Mouse (Mus musculus) limb, embryonic 11.5 days (tissue): ENCODE results near the gene Rab11fip2. TPM values are rescaled to one million over a fixed set of nuclear protein-coding genes. Genes with fewer than 3 reads are reported as not detected.

ENCODE experiments used
- ATAC-seq: fragments of 200-750 bp; cut with Nextera tagmentation; 2 replicates; pipeline ENCODE4 v1.8.0; 2017; ENCODE audit warnings: low read depth; ENCODE audit not compliant: insufficient number of reproducible peaks, low FRiP score, low TSS enrichment
- DNase-seq: peaks from one replicate; pipeline ENCODE4 v3.0.0-alpha.2; 2015; ENCODE audit warnings: low spot score
- H3K27ac ChIP-seq: fragments of 300-500 bp; sonication (generic); replicated peaks from 2 replicates; pipeline ENCODE4 v1.5.1; 2014; ENCODE audit warnings: low read depth, mild to moderate bottlenecking, low read length
- H3K27me3 ChIP-seq: fragments of 300-500 bp; sonication (generic); 2 replicates; pipeline ENCODE4 v1.6.1; 2014; ENCODE audit warnings: mild to moderate bottlenecking, low read length, mixed read lengths; ENCODE audit not compliant: control insufficient read depth, insufficient read depth
- H3K36me3 ChIP-seq: fragments of 300-500 bp; sonication (generic); 2 replicates; pipeline ENCODE4 v1.6.1; 2014; ENCODE audit warnings: mild to moderate bottlenecking, low read length, moderate library complexity, mixed read lengths; ENCODE audit not compliant: control insufficient read depth, insufficient read depth
- H3K4me1 ChIP-seq: fragments of 300-500 bp; sonication (generic); 2 replicates; pipeline ENCODE4 v1.6.1; 2014; ENCODE audit warnings: low read length, mixed read lengths; ENCODE audit not compliant: control insufficient read depth, insufficient read depth
- H3K4me2 ChIP-seq: fragments of 300-500 bp; sonication (generic); 2 replicates; pipeline ENCODE4 v1.6.1; 2014; ENCODE audit warnings: low read depth, mild to moderate bottlenecking, moderate library complexity; ENCODE audit not compliant: severe bottlenecking
- H3K4me3 ChIP-seq: fragments of 300-500 bp; sonication (generic); 2 replicates; pipeline ENCODE4 v1.5.1; 2014; ENCODE audit warnings: low read depth, low read length
- H3K9ac ChIP-seq: fragments of 300-500 bp; sonication (generic); 2 replicates; pipeline ENCODE4 v1.6.1; 2014; ENCODE audit warnings: mild to moderate bottlenecking, low read length
- H3K9me3 ChIP-seq: fragments of 300-500 bp; sonication (generic); 2 replicates; pipeline ENCODE4 v1.6.1; 2016; ENCODE audit warnings: low read length; ENCODE audit not compliant: control insufficient read depth
- WGBS: fragments of 180-500 bp; shearing (Covaris S2); extraction: QIAGEN DNeasy Blood & Tissue Kit; methylation state at CpG from one replicate; pipeline ENCODE4 v1.1.7; 2014; 5-methylcytosine and 5-hydroxymethylcytosine counted together
- polyA plus RNA-seq: library from polyadenylated mRNA; unstranded; fragments of >200 nt; fragmentation: Nextera tagmentation; extraction: Ambion mirVana; gene quantifications from 2 replicates; pipeline ENCODE4 v1.2.1, GENCODE M21; 2014

Rab11fip2 gene
- polyA plus RNA-seq, 1 experiment from 2014 or later = 4.2 TPM

GRCm38 (mm10) chr19:59926125-59926524 lies 17.3 kb downstream of the Rab11fip2 start:
- WGBS = 81% methylated on average over 1 of the region's 1 CpGs
- H3K4me2 ChIP-seq = no peak overlapping the region
- no peaks in the 10 kb centered on the region for H3K27me3 ChIP-seq
- H3K4me1 ChIP-seq = no peaks in the 10 kb centered on the region
- no peak overlapping the region for H3K27ac ChIP-seq
- no peaks in the 10 kb centered on the region for H3K9me3 ChIP-seq
- H3K9ac ChIP-seq = no peak overlapping the region
- DNase-seq (no peak), ATAC-seq (no peak)
- no peaks in the 10 kb centered on the region for H3K36me3 ChIP-seq
- H3K4me3 ChIP-seq = no peak overlapping the region

GRCm38 (mm10) chr19:59920846-59921245 lies 22.6 kb downstream of the Rab11fip2 start:
- WGBS = 75% methylated on average over 3 of the region's 3 CpGs
- H3K27me3 ChIP-seq = no peaks in the 10 kb centered on the region
- H3K4me2 ChIP-seq = no peak overlapping the region
- no peak for DNase-seq
- H3K36me3 ChIP-seq = no peaks in the 10 kb centered on the region
- H3K27ac ChIP-seq = no peak overlapping the region
- no peaks in the 10 kb centered on the region for H3K4me1 ChIP-seq
- no peak overlapping the region for H3K9ac ChIP-seq
- no peak for ATAC-seq
- no peak overlapping the region for H3K4me3 ChIP-seq
- no peaks in the 10 kb centered on the region for H3K9me3 ChIP-seq

- Histone ChIP-seq H3K9me3 (no peaks in the 10 kb centered on the region), H3K4me2 (no peak overlapping the region), H3K36me3 (no peaks in the 10 kb centered on the region), H3K27me3 (no peaks in the 10 kb centered on the region), H3K9ac (no peak overlapping the region), H3K27ac (no peak overlapping the region), H3K4me3 (no peak overlapping the region), H3K4me1 (no peaks in the 10 kb centered on the region)
- ATAC-seq (no peak), DNase-seq (no peak)
- 86% methylated on average over 2 of the region's 2 CpGs for WGBS
Measured at GRCm38 (mm10) chr19:59917901-59918613, 25.4 kb downstream of the Rab11fip2 start.

GRCm38 (mm10) chr19:59911554-59911953 lies 31.9 kb downstream of the Rab11fip2 start:
- no peak overlapping the region for H3K4me3 ChIP-seq
- H3K9me3 ChIP-seq = no peaks in the 10 kb centered on the region
- DNase-seq (no peak), ATAC-seq (no peak)
- no peak overlapping the region for H3K4me2 ChIP-seq
- H3K27ac ChIP-seq = no peak overlapping the region
- WGBS = 51% methylated on average over 4 of the region's 4 CpGs
- no peaks in the 10 kb centered on the region for H3K4me1 ChIP-seq
- H3K9ac ChIP-seq = no peak overlapping the region
- no peaks in the 10 kb centered on the region for H3K27me3 ChIP-seq
- H3K36me3 ChIP-seq = no peaks in the 10 kb centered on the region

- Histone ChIP-seq H3K9me3 (no peaks in the 10 kb centered on the region), H3K4me3 (no peak overlapping the region), H3K27ac (no peak overlapping the region), H3K9ac (no peak overlapping the region), H3K36me3 (no peaks in the 10 kb centered on the region), H3K4me2 (no peak overlapping the region), H3K27me3 (no peaks in the 10 kb centered on the region), H3K4me1 (no peaks in the 10 kb centered on the region)
- WGBS = 70% methylated on average over 1 of the region's 1 CpGs
- ATAC-seq = no peak
- DNase-seq = no peak
Measured at GRCm38 (mm10) chr19:59905296-59906081, 38.0 kb downstream of the Rab11fip2 start.

- no peak overlapping the region for H3K27ac ChIP-seq
- H3K27me3 ChIP-seq = no peaks in the 10 kb centered on the region
- H3K4me2 ChIP-seq = no peak overlapping the region
- DNase-seq = no peak
- no peaks in the 10 kb centered on the region for H3K36me3 ChIP-seq
- WGBS = 92% methylated on average over 4 of the region's 4 CpGs
- no peak for ATAC-seq
- no peaks in the 10 kb centered on the region for H3K9me3 ChIP-seq
- no peak overlapping the region for H3K4me3 ChIP-seq
- H3K4me1 ChIP-seq = no peaks in the 10 kb centered on the region
- H3K9ac ChIP-seq = no peak overlapping the region
Measured at GRCm38 (mm10) chr19:59899965-59900364, 43.5 kb downstream of the Rab11fip2 start.

- no peak overlapping the region for H3K4me3 ChIP-seq
- H3K9ac ChIP-seq = no peak overlapping the region
- DNase-seq = no peak
- H3K27me3 ChIP-seq = no peaks in the 10 kb centered on the region
- H3K27ac ChIP-seq = no peak overlapping the region
- H3K36me3 ChIP-seq = no peaks in the 10 kb centered on the region
- no peaks in the 10 kb centered on the region for H3K4me1 ChIP-seq
- H3K4me2 ChIP-seq = no peak overlapping the region
- 84% methylated on average over 4 of the region's 4 CpGs for WGBS
- no peak for ATAC-seq
- H3K9me3 ChIP-seq = no peaks in the 10 kb centered on the region
Measured at GRCm38 (mm10) chr19:59898301-59898700, 45.2 kb downstream of the Rab11fip2 start.

- Histone ChIP-seq H3K4me1 (no peaks in the 10 kb centered on the region), H3K27me3 (no peaks in the 10 kb centered on the region), H3K27ac (no peak overlapping the region), H3K9ac (no peak overlapping the region), H3K4me3 (no peak overlapping the region), H3K36me3 (no peaks in the 10 kb centered on the region), H3K4me2 (no peak overlapping the region), H3K9me3 (no peaks in the 10 kb centered on the region)
- 81% methylated on average over 4 of the region's 4 CpGs for WGBS
- ATAC-seq (no peak), DNase-seq (no peak)
Measured at GRCm38 (mm10) chr19:59889383-59889782, 54.1 kb downstream of the Rab11fip2 start.
